Mouse (Mus musculus): Measurements from ENCODE around the gene Hip1r.

GRCm38 (mm10) chr5:123933556-123933955, 39.9 kb upstream of the Hip1r start:
- TF ChIP-seq POLR2A (IDR thresholded peaks at IDR 0.05; ENCODE audit: low read depth, low read length) (no peak), CTCF (IDR thresholded peaks at IDR 0.05; ENCODE audit: extremely low read depth, insufficient read length, insufficient replicate concordance, low read depth, low read length) (no peak)
